In the genomic region with DNA sequence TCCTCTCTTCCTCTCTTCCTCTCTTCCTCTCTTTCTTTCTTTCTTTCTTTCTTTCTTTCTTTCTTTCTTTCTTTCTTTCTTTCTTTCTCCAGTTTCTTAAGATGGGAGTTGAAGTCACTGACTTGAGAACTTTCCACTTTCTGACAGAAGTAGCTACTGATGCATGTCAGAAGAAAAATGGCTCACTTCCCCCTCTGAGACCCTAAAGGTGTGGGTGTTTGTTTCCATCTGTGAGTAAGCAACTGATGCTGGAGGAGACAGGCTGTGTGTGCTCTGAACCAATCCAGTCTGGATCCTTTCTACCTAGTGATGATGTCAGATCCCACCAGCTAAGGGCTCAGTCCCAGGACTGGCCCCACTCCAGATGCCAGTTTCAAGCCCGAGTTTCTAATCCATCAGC, we compare ENCODE assay signal across 22 mouse cellular contexts.
"Had no signal": no experiment of that assay in that cellular context is flagged by ENCODE, and none has a peak within 500 bp of the region (broad histone marks: within the 10 kb centered on the region; RNA-seq: fewer than 3 reads in every experiment).

No protein-coding gene starts in this region.

- DNase-seq: kidney, adult 8-10 months; kidney, postnatal 10 days; kidney, postnatal 36 days; left cerebral cortex, postnatal 4 days; liver, postnatal 0 days; lung, embryonic 14.5 days; right cerebral cortex, postnatal 14 days; right cerebral cortex, postnatal 4 days; thymus, adult 2 months; thymus, postnatal 25 days had no signal

- ATAC-seq: liver, postnatal 0 days; lung, postnatal 0 days; midbrain, embryonic 15.5 days had no signal

- H3K36me3 ChIP-seq: kidney, embryonic 15.5 days; limb, embryonic 12.5 days; limb, embryonic 15.5 days; midbrain, embryonic 12.5 days; midbrain, embryonic 15.5 days; neural tube, embryonic 12.5 days; neural tube, embryonic 15.5 days had no signal

- H3K9me3 ChIP-seq: kidney, embryonic 15.5 days; limb, embryonic 12.5 days; limb, embryonic 15.5 days; midbrain, embryonic 12.5 days; midbrain, embryonic 15.5 days; neural tube, embryonic 12.5 days; neural tube, embryonic 15.5 days had no signal

- H3K27me3 ChIP-seq: kidney, embryonic 15.5 days; limb, embryonic 12.5 days; limb, embryonic 15.5 days; midbrain, embryonic 12.5 days; midbrain, embryonic 15.5 days; neural tube, embryonic 12.5 days; neural tube, embryonic 15.5 days had no signal

- H3K4me2 ChIP-seq: kidney, embryonic 15.5 days; limb, embryonic 12.5 days; limb, embryonic 15.5 days; liver, embryonic 11.5 days; lung, embryonic 14.5 days; midbrain, embryonic 12.5 days; midbrain, embryonic 15.5 days; neural tube, embryonic 12.5 days; neural tube, embryonic 15.5 days had no signal

- H3K27ac ChIP-seq: kidney, embryonic 15.5 days; limb, embryonic 12.5 days; limb, embryonic 15.5 days; liver, embryonic 14.5 days; macrophage; midbrain, embryonic 12.5 days; neural tube, embryonic 12.5 days; stomach, postnatal 0 days had no signal

- H3K9ac ChIP-seq: kidney, embryonic 15.5 days; limb, embryonic 12.5 days; limb, embryonic 15.5 days; liver, embryonic 14.5 days; liver, postnatal 0 days; lung, embryonic 14.5 days; midbrain, embryonic 12.5 days; midbrain, embryonic 15.5 days; neural tube, embryonic 12.5 days; neural tube, embryonic 15.5 days had no signal

- H3K4me3 ChIP-seq: kidney, embryonic 15.5 days; limb, embryonic 12.5 days; limb, embryonic 15.5 days; midbrain, embryonic 12.5 days; midbrain, embryonic 15.5 days; neural tube, embryonic 12.5 days; neural tube, embryonic 15.5 days had no signal

- H3K4me1 ChIP-seq: kidney, embryonic 15.5 days; limb, embryonic 12.5 days had no signal
